Mouse (Mus musculus) MEL (cell line): ENCODE results near the gene Arntl. TPM values are rescaled to one million over a fixed set of nuclear protein-coding genes. Genes with fewer than 3 reads are reported as not detected.
A peak's percentile ranks its signal among the peaks of the same experiment; 100 is the strongest.

ENCODE experiments used
- DNase-seq: peaks from one replicate; pipeline ENCODE4 v3.0.0; 2011; ENCODE audit warnings: low read depth, low spot score
- H3K27ac ChIP-seq: 2 replicates; pipeline ENCODE4 v1.5.1; 2012; ENCODE audit warnings: low read depth, mild to moderate bottlenecking, control low read depth, low read length, moderate library complexity; ENCODE audit not compliant: control insufficient read depth
- H3K27me3 ChIP-seq, 2 experiments: fragments of 150-350 bp in 1 of 2; sonication (generic) in 1 of 2; 2 replicates each; pipeline ENCODE4 v1.6.1; 2012; ENCODE audit warnings: low read length in 2 of 2, mild to moderate bottlenecking in 2 of 2, improper control_type of control experiment in 1 of 2, moderate library complexity in 1 of 2; ENCODE audit not compliant: insufficient read depth in 2 of 2, control insufficient read depth in 1 of 2
- H3K36me3 ChIP-seq, 2 experiments: 2 replicates each; pipeline ENCODE4 v1.6.1; 2012 to 2014; ENCODE audit warnings: low read length in 2 of 2, improper control_type of control experiment in 1 of 2, inconsistent platforms in 1 of 2, mild to moderate bottlenecking in 1 of 2; ENCODE audit not compliant: insufficient read depth in 2 of 2, control insufficient read depth in 1 of 2
- H3K4me1 ChIP-seq, 2 experiments: fragments of 150-350 bp in 1 of 2; sonication (generic) in 1 of 2; 2 replicates each; pipeline ENCODE4 v1.6.1; 2012; ENCODE audit warnings: low read length in 2 of 2, improper control_type of control experiment in 1 of 2, mild to moderate bottlenecking in 1 of 2; ENCODE audit not compliant: insufficient read depth in 2 of 2, control insufficient read depth in 1 of 2
- H3K4me3 ChIP-seq, 2 experiments: fragments of 150-350 bp in 1 of 2; sonication (generic) in 1 of 2; 2 replicates each; pipeline ENCODE4 v1.5.1; 2012; ENCODE audit warnings: low read depth in 2 of 2, low read length in 2 of 2, mild to moderate bottlenecking in 2 of 2, moderate library complexity in 2 of 2, control low read depth in 1 of 2, improper control_type of control experiment in 1 of 2; ENCODE audit not compliant: control insufficient read depth in 1 of 2, insufficient read depth in 1 of 2
- H3K79me2 ChIP-seq: 2 replicates; pipeline ENCODE4 v1.6.1; 2012; ENCODE audit warnings: mild to moderate bottlenecking, low read length, moderate library complexity; ENCODE audit not compliant: control insufficient read depth, poor library complexity, insufficient read depth
- H3K9ac ChIP-seq: 2 replicates; pipeline ENCODE4 v1.6.1; 2012; ENCODE audit warnings: low read depth, mild to moderate bottlenecking, control low read depth, low read length, moderate library complexity; ENCODE audit not compliant: control insufficient read depth, poor library complexity, severe bottlenecking
- H3K9me3 ChIP-seq: fragments of 150-350 bp; sonication (generic); replicated peaks from 2 replicates; pipeline ENCODE4 v1.6.1; 2012; ENCODE audit warnings: mild to moderate bottlenecking, low read length, improper control_type of control experiment, moderate library complexity; ENCODE audit not compliant: insufficient read depth
- CHD1 ChIP-seq: IDR thresholded peaks from 2 replicates; pipeline ENCODE4 v1.6.1; 2012; ENCODE audit warnings: low read depth, mild to moderate bottlenecking, inconsistent platforms, low read length, improper control_type of control experiment
- CHD2 ChIP-seq: IDR thresholded peaks from 2 replicates; pipeline ENCODE4 v1.6.1; 2011; ENCODE audit warnings: low read length, improper control_type of control experiment
- CTCF ChIP-seq, 3 experiments: IDR thresholded peaks in 2 of 3; conservative IDR thresholded peaks in 1 of 3; 2 replicates each; pipeline ENCODE4 v1.5.1; 2011 to 2012; ENCODE audit warnings: low read length in 3 of 3, low read depth in 2 of 3, mild to moderate bottlenecking in 2 of 3, improper control_type of control experiment in 1 of 3, inconsistent platforms in 1 of 3, mixed read lengths in 1 of 3, moderate library complexity in 1 of 3; ENCODE audit not compliant: control insufficient read depth in 1 of 3, insufficient read depth in 1 of 3, poor library complexity in 1 of 3, severe bottlenecking in 1 of 3
- EP300 ChIP-seq, 2 experiments: IDR thresholded peaks; 2 replicates each; pipeline ENCODE4 v1.6.1; 2011; ENCODE audit warnings: improper control_type of control experiment in 2 of 2, low read length in 2 of 2, low read depth in 1 of 2, mild to moderate bottlenecking in 1 of 2
- ETS1 ChIP-seq: IDR thresholded peaks from 2 replicates; pipeline ENCODE4 v1.6.1; 2012; ENCODE audit warnings: low read depth, mild to moderate bottlenecking, inconsistent platforms, low read length, improper control_type of control experiment, moderate library complexity
- GATA1 ChIP-seq: IDR thresholded peaks from 2 replicates; pipeline ENCODE4 v1.6.1; 2011; ENCODE audit warnings: low read depth, low read length, improper control_type of control experiment
- JUND ChIP-seq: IDR thresholded peaks from 2 replicates; pipeline ENCODE4 v1.6.1; 2011; ENCODE audit warnings: low read depth, mild to moderate bottlenecking, improper control_type of control experiment, low read length
- MAFK ChIP-seq: IDR thresholded peaks from 2 replicates; pipeline ENCODE4 v1.6.1; 2011; ENCODE audit warnings: low read depth, mild to moderate bottlenecking, low read length, improper control_type of control experiment, borderline replicate concordance
- MEF2A ChIP-seq: IDR thresholded peaks from 2 replicates; pipeline ENCODE4 v1.6.1; 2014; ENCODE audit warnings: low read depth, mild to moderate bottlenecking, inconsistent platforms, low read length, improper control_type of control experiment; ENCODE audit not compliant: poor library complexity, insufficient replicate concordance, severe bottlenecking; ENCODE audit errors: extremely low read depth
- MYB ChIP-seq: IDR thresholded peaks from 2 replicates; pipeline ENCODE4 v1.6.1; 2011; ENCODE audit warnings: mild to moderate bottlenecking, low read depth, low read length, improper control_type of control experiment
- NRF1 ChIP-seq: IDR thresholded peaks from 2 replicates; pipeline ENCODE4 v1.6.1; 2014; ENCODE audit warnings: low read depth, mild to moderate bottlenecking, inconsistent platforms, low read length, improper control_type of control experiment, moderate library complexity; ENCODE audit not compliant: poor library complexity, insufficient read depth, severe bottlenecking
- POLR2AphosphoS2 ChIP-seq: IDR thresholded peaks from 2 replicates; pipeline ENCODE4 v1.6.1; 2011; ENCODE audit warnings: low read length, improper control_type of control experiment
- RAD21 ChIP-seq: IDR thresholded peaks from 2 replicates; pipeline ENCODE4 v1.6.1; 2011; ENCODE audit warnings: mild to moderate bottlenecking, low read depth, low read length, improper control_type of control experiment
- RCOR1 ChIP-seq: IDR thresholded peaks from 2 replicates; pipeline ENCODE4 v1.6.1; 2012; ENCODE audit warnings: low read depth, mild to moderate bottlenecking, inconsistent platforms, low read length, improper control_type of control experiment
- SMC3 ChIP-seq: IDR thresholded peaks from 2 replicates; pipeline ENCODE4 v1.6.1; 2011; ENCODE audit warnings: low read depth, low read length, improper control_type of control experiment
- USF2 ChIP-seq, 2 experiments: IDR thresholded peaks; 2 replicates each; pipeline ENCODE4 v1.6.1; 2011 to 2012; ENCODE audit warnings: improper control_type of control experiment in 2 of 2, low read length in 2 of 2, borderline replicate concordance in 1 of 2, inconsistent platforms in 1 of 2, low read depth in 1 of 2, mild to moderate bottlenecking in 1 of 2; ENCODE audit not compliant: insufficient read depth in 1 of 2
- ZC3H11A ChIP-seq: IDR thresholded peaks from 2 replicates; pipeline ENCODE4 v1.6.1; 2012; ENCODE audit warnings: low read depth, mild to moderate bottlenecking, inconsistent platforms, low read length, improper control_type of control experiment
- ZKSCAN1 ChIP-seq: IDR thresholded peaks from 2 replicates; pipeline ENCODE4 v1.6.1; 2012; ENCODE audit warnings: low read depth, mild to moderate bottlenecking, inconsistent platforms, low read length, improper control_type of control experiment, moderate library complexity
- polyA plus RNA-seq, 2 experiments: library from polyadenylated mRNA; stranded (reverse) in 1 of 2; unstranded in 1 of 2; fragments of >175 nt in 1 of 2; fragments of >200 nt in 1 of 2; gene quantifications; 2 replicates each; pipeline versions ENCODE4 v1.2.1 to v1.2.4; 2012; ENCODE audit warnings: low replicate concordance in 2 of 2, low read depth in 1 of 2; ENCODE audit not compliant: insufficient read length in 2 of 2, insufficient read depth in 1 of 2, missing spikeins in 1 of 2
- total RNA-seq: library from RNA; depleted of rRNA; stranded (reverse); fragments of 300-350 nt; gene quantifications from 2 replicates; pipeline ENCODE4 v1.2.3, GENCODE M21; 2012

The Arntl gene
- total and polyA plus RNA-seq, 3 experiments: 2.0 to 4.5 TPM; not detected in 1

DNA sequence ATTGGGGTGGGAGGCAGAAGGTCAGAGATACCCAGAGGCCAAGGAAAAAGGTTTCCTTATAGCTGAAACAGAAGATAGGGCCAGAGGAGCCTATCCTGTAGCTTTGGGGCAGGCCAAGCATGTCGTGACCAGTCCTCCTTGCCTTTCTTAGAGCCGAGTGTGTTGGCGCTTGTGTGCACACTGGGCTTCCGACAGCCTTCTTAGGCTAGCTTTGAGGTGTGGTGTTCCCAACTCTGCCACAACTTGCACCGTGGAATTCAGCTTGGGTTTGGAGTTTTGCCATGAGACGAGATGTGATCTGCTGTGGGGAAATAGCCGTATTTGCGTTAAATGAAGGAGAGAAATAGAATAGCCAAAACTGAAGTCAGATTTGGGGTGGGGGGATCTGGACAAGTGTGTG lies 28.9 kb downstream of the Arntl start:
- TF ChIP-seq RCOR1: no peak
- no peak for TF ChIP-seq POLR2AphosphoS2
- TF ChIP-seq ZKSCAN1: no peak
- no peak for TF ChIP-seq MEF2A
- TF ChIP-seq ZC3H11A: no peak
- TF ChIP-seq MAFK: no peak
- no peak for TF ChIP-seq CHD1
- TF ChIP-seq EP300 (IDR thresholded peaks at IDR 0.05; ENCODE audit: low read depth in 1 of 2, low read length in 2 of 2): no peak
- no peak for TF ChIP-seq NRF1
- TF ChIP-seq MYB: no peak
- Histone ChIP-seq H3K27ac (no peak overlapping the region), H3K4me1 (peaks cover 8 to 20% of the 10 kb centered on the region in 2 experiments), H3K27me3 (no peaks in the 10 kb centered on the region), H3K9ac (no peak overlapping the region), H3K36me3 (peaks cover 0 to 12% of the 10 kb centered on the region in 2 experiments; a peak in 2 of 4 replicates), H3K4me3 (no peak overlapping the region), H3K9me3 (no peaks in the 10 kb centered on the region), H3K79me2 (no peaks in the 10 kb centered on the region)
- DNase-seq: no peak

DNA sequence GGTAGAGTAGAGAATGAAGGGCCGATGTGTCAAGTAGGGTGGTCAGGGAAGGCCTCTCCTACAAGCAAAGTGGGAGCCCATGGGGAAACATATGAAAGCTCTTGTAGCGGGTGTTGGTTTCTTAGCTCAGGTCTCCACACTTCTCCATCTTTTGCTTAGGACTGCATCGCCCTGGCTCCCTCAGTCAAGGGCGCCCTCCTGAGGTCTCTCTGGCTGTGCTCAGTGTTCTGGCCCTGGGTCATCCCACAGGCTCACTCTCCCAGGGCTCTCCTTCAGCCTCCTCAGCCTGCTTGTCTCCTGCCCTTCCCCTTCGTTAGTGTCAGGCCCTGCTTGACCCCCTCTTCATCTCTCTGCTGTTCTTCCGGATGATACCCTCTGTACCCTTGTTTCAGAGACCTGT lies 31.1 kb downstream of the Arntl start:
- Histone ChIP-seq H3K79me2 (no peaks in the 10 kb centered on the region), H3K36me3 (peaks cover 0 to 23% of the 10 kb centered on the region in 2 experiments; a peak in 2 of 4 replicates), H3K4me3 (no peak overlapping the region), H3K4me1 (peaks cover 8 to 34% of the 10 kb centered on the region in 2 experiments), H3K27me3 (no peaks in the 10 kb centered on the region), H3K9ac (no peak overlapping the region), H3K9me3 (no peaks in the 10 kb centered on the region), H3K27ac (no peak overlapping the region)
- no peak for DNase-seq
- TF ChIP-seq CTCF (IDR thresholded peaks at IDR 0.05 in 2 of 3, conservative IDR thresholded peaks at IDR 0.05 in 1 of 3; ENCODE audit: control insufficient read depth in 1 of 3, insufficient read depth in 1 of 3, low read depth in 2 of 3, low read length in 3 of 3, poor library complexity in 1 of 3, severe bottlenecking in 1 of 3) (peak in 2 of 3 experiments; percentile 26 to 28; a peak in 3 of 6 replicates), GATA1 (no peak), RAD21 (peak; percentile 22)

DNA sequence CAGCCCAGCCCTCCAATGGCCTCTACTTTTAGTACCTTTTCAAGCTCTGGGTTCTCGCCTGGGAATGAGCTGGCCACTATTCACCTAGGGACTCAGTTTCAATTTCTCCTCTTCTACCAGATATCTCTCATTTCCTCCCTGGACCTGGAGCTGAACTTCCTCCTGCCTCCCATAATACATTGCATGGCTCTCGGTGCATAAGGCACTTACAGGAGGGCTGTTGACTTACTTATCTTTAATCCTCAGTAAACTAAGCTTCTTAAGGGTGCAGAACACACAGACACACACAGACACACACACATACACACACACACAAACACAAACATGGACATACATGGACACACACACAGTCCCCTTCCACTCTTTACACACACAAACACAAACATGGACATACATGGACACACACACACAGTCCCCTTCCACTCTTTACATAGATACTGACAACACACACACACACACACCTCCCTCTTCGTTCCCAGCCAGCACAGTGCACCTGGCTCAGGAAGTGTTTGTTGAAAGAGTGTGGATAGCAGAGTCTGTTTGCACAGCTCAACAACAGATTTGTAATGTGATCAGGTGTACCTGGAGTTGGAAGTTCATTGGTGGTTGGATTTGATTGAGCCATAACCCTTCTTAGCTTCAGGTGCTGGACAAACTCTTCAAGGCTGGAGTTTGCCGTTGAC lies 32.3 kb downstream of the Arntl start:
- TF ChIP-seq ETS1 (no peak), JUND (no peak), CHD2 (no peak), NRF1 (no peak), EP300 (IDR thresholded peaks at IDR 0.05; ENCODE audit: low read depth in 1 of 2, low read length in 2 of 2) (no peak), SMC3 (no peak), USF2 (IDR thresholded peaks at IDR 0.05; ENCODE audit: borderline replicate concordance in 1 of 2, insufficient read depth in 1 of 2, low read depth in 1 of 2, low read length in 2 of 2) (no peak), MEF2A (no peak)
- DNase-seq: peak; percentile 44
- Histone ChIP-seq H3K9me3 (no peaks in the 10 kb centered on the region), H3K4me1 (peaks cover 8 to 34% of the 10 kb centered on the region in 2 experiments), H3K27ac (no peak overlapping the region), H3K27me3 (no peaks in the 10 kb centered on the region), H3K4me3 (no peak overlapping the region), H3K36me3 (peaks cover 0 to 23% of the 10 kb centered on the region in 2 experiments; a peak in 2 of 4 replicates), H3K9ac (no peak overlapping the region), H3K79me2 (no peaks in the 10 kb centered on the region)
